Mouse (Mus musculus): ENCODE data around the gene Gm49711.
"Not testable (repeated sequence)": the region's sequence is repeated elsewhere in the genome, so short reads cannot be mapped to it uniquely, and the experiment has no call there.

Gene Gm49711

GRCm38 (mm10) chr16:92061586-92061985, 3.5 kb downstream of the Gm49711 start:
- CTCF ChIA-PET, result no interaction called here

- CTCF ChIA-PET, result no interaction called here
Observed at GRCm38 (mm10) chr16:92062832-92063231, 4.7 kb downstream of the Gm49711 start.

- CTCF ChIA-PET, result no interaction called here
Observed at GRCm38 (mm10) chr16:92064801-92065200, 6.7 kb downstream of the Gm49711 start.

GRCm38 (mm10) chr16:92070338-92070737, 12.2 kb downstream of the Gm49711 start:
- CTCF ChIA-PET, result no interaction called here

GRCm38 (mm10) chr16:92076797-92077196, 18.7 kb downstream of the Gm49711 start:
- CTCF ChIA-PET, result interaction anchor here (0.6 kb wide), 1 partner anchor 532 kb away, joined by 9 read pairs; no protein-coding TSS in a partner anchor

GRCm38 (mm10) chr16:92083771-92084453, 25.8 kb downstream of the Gm49711 start:
- CTCF ChIA-PET, result interaction anchor here (0.7 to 1.0 kb wide), 3 partner anchors 10 to 469 kb away, joined by 3 to 6 read pairs (median 6); no protein-coding TSS in a partner anchor

GRCm38 (mm10) chr16:92089225-92089624, 31.1 kb downstream of the Gm49711 start:
- CTCF ChIA-PET, result no interaction called here

GRCm38 (mm10) chr16:92091876-92092275, 33.8 kb downstream of the Gm49711 start:
- CTCF ChIA-PET, result no interaction called here

- CTCF ChIA-PET, result no interaction called here
Observed at GRCm38 (mm10) chr16:92098351-92099051, 40.4 kb downstream of the Gm49711 start.

GRCm38 (mm10) chr16:92099598-92099997, 41.5 kb downstream of the Gm49711 start:
- CTCF ChIA-PET, result no interaction called here

- CTCF ChIA-PET, result no interaction called here
Observed at GRCm38 (mm10) chr16:92100111-92100510, 42.0 kb downstream of the Gm49711 start.

GRCm38 (mm10) chr16:92102115-92102514, 44.0 kb downstream of the Gm49711 start:
- CTCF ChIA-PET, result no interaction called here

- CTCF ChIA-PET, result not testable (repeated sequence)
Observed at GRCm38 (mm10) chr16:92102931-92103330, 44.8 kb downstream of the Gm49711 start.

GRCm38 (mm10) chr16:92103572-92104331, 45.6 kb downstream of the Gm49711 start:
- CTCF ChIA-PET, result no interaction called here

GRCm38 (mm10) chr16:92104332-92104590, 46.1 kb downstream of the Gm49711 start:
- CTCF ChIA-PET, result no interaction called here

GRCm38 (mm10) chr16:92104951-92105350, 46.8 kb downstream of the Gm49711 start:
- CTCF ChIA-PET, result no interaction called here

- CTCF ChIA-PET, result no interaction called here
Observed at GRCm38 (mm10) chr16:92105631-92106030, 47.5 kb downstream of the Gm49711 start.

- CTCF ChIA-PET, result no interaction called here
Observed at GRCm38 (mm10) chr16:92107346-92107745, 49.2 kb downstream of the Gm49711 start.

GRCm38 (mm10) chr16:92114706-92115241, 56.7 kb downstream of the Gm49711 start:
- CTCF ChIA-PET, result no interaction called here

- CTCF ChIA-PET, result no interaction called here
Observed at GRCm38 (mm10) chr16:92115611-92116421, 57.7 kb downstream of the Gm49711 start.

GRCm38 (mm10) chr16:92117337-92118209, 59.5 kb downstream of the Gm49711 start:
- CTCF ChIA-PET, result no interaction called here

Data from spleen, embryonic (tissue).